Mouse (Mus musculus): ENCODE results near the gene Bap1.

Gene Bap1

DNA sequence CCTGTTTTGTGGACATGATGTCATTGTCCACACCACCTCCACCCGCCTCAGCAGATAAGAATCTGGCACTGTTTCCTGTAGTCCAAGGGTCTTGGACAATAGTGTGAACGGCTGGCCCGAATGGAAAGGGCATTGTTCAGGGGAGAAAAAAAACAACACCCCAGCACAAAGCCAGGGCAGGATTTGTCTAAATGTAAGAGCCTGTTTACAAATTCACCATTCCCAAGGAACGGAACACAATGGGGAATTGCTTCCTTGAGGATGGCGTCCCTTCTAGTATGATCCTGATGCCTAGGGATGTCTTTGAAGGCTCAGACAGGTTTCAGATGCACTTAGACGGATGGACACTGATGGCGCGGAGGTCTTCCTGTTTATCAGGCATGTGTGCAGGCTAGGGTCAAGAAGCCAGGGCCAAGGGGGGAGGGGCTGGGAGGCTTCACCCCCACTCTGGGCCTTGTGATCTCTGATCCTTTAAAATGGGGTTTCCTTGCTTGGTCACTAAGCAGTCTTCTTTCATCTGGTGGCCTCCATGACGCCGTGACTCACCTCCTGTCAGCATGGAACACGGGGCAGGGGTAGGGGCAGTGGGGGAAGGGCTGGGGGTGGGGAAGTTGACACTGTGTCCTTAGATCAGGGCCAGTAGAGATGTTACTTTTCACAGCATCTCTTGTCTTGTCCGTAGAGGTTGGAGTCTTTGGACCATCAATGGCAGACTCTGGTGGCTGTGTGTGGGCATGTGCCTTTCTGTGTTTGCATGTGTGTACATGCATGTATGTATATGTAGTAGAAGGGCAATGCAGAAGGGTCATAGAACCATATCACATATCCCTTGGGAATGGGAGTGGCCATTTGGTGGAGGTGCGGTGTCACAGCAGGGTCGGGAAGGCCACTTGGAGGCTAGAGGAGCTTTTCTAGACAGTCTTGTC lies 17.9 kb upstream of the Bap1 start:
- no peak for DNase-seq (ENCODE audit: low spot score in 2 of 2)

GRCm38 (mm10) chr14:31233996-31234591 lies 17.2 kb upstream of the Bap1 start:
- DNase-seq (ENCODE audit: low spot score in 2 of 2): peak; percentile 75 to 79

DNA sequence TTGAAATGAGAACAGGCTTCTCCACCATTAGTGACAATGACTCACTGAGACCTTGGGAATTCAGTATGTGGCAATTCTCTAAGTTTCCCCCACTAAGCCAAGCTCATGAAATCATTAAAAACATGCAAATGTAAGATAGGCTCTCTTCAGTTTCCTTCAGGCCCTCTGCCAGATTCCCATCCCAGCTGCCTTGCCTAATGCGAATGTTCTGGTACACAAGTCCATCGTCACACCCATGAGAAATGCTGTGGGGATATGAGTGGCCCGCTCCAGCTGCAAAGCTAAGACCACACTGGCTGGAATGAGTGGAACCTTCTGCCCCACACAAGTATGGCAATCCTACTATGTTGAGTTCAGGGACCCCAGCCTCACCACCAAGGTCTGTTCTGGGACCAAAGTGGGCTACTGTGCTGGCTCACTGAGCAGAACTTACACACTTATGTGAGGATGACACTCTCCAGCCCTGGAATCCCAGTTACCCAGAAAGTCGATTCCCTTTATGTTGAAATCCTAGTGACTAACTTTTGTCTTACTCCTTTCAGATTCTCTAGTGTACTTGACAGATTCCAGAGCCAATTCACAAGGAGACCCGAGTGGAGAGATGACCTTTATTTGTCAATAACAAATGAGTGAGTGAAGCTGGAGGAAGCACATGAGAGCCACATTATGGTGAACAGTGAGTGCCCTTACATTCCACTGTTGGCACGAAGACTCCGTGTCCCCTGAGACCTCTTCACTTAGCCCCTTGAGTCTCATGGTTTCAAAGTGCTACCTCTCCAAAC lies 14.0 kb upstream of the Bap1 start:
- DNase-seq (ENCODE audit: low spot score in 2 of 2): peak; percentile 19 to 64

DNA sequence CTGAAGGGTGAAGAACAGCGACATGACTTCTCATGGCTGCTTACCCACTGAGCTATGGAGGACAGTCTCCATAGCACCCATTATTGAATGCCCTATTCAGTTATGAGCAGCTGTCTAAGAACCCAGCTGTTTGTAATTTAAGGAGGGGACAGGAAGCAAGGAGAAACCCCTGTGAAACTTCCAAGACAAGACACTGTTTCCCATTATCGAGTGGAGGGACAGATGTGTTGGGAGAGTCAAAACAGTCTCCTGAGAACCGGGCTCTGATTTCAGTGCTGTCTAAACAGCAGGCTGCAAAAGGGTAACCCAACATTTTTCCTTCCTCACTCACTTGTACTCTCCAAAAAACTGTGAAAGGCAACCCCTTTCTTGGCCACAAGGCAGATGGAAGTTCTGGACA lies 10.7 kb upstream of the Bap1 start:
- no peak for DNase-seq (ENCODE audit: low spot score in 2 of 2)

GRCm38 (mm10) chr14:31244777-31245176 lies 6.5 kb upstream of the Bap1 start:
- DNase-seq (ENCODE audit: low spot score in 2 of 2): no peak

DNA sequence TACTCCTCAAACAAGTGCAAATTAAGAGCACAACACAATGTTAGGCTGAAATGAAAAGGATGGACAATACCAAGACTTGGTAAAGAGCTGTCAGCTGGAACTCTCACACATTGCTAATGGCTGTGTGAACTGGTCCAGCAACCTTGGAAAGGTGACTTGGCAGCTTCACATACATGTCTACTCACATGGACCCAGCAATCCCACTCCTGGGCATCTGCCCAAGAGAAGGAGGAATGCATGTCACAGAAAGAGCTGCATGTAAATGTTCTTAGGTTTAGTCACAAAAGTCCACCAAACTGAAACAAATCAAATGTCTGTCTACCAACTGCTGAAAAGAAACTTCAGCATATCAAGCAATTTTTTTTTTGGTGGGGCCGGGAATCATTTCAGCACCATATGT lies 5.3 kb upstream of the Bap1 start:
- no peak for DNase-seq (ENCODE audit: low spot score in 2 of 2)

GRCm38 (mm10) chr14:31248396-31248795 lies 2.9 kb upstream of the Bap1 start:
- DNase-seq (ENCODE audit: low spot score in 2 of 2): no peak

GRCm38 (mm10) chr14:31250222-31251083 lies 797 bp upstream of the Bap1 start:
- no peak for DNase-seq (ENCODE audit: low spot score in 2 of 2)

- DNase-seq (ENCODE audit: low spot score in 2 of 2): no peak
Observed at GRCm38 (mm10) chr14:31251626-31252025, 376 bp downstream of the Bap1 start.

- no peak for DNase-seq (ENCODE audit: low spot score in 2 of 2)
Observed at GRCm38 (mm10) chr14:31252091-31252490, 841 bp downstream of the Bap1 start.

GRCm38 (mm10) chr14:31258476-31259050 lies 7.3 kb downstream of the Bap1 start:
- DNase-seq (ENCODE audit: low spot score in 2 of 2): no peak

DNA sequence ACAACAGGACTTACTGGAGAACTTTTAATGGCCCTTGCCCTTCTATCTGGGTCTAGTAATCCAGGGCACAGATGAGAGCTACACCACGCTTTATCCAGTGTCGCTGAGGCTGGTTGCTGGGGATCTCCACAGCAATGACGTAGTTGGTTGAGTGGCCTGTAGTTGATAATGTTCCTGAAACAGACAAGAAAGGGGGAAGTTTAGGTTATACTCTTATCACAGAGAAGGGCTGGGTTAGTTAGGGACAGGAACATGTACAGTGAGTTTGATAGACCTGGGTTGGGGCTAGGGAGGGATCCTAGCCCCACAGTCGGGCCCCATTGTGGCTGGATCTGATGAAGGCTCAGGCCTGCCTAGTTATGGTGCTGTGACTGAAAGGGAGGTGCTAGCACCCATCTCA lies 9.1 kb downstream of the Bap1 start:
- no peak for DNase-seq (ENCODE audit: low spot score in 2 of 2)

DNA sequence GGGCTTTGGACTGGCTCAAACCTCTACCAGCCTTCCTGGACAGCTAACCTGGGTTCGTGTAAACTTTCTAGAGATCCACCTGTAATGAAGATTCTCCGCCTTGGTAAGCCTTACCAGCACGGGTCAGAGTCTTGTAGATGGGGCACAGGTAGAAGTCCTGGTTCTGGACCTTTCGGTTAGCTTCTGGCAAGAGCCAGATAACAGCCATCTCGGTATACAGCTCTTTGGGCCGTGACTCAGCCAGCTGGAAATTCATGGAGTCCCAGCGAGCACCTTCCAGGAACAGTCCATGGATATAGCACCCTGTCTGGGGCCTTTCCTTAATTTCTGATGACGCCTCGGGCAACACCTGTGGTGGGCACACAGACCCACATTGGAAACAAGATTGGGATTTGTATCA lies 9.7 kb downstream of the Bap1 start:
- DNase-seq (ENCODE audit: low spot score in 2 of 2): no peak

- DNase-seq (ENCODE audit: low spot score in 2 of 2): no peak
Observed at GRCm38 (mm10) chr14:31267649-31268048, 16.4 kb downstream of the Bap1 start.

- no peak for DNase-seq (ENCODE audit: low spot score in 2 of 2)
Observed at GRCm38 (mm10) chr14:31268301-31269001, 17.2 kb downstream of the Bap1 start.

GRCm38 (mm10) chr14:31269456-31270100 lies 18.3 kb downstream of the Bap1 start:
- DNase-seq (ENCODE audit: low spot score in 2 of 2): peak; percentile 13 to 32

DNA sequence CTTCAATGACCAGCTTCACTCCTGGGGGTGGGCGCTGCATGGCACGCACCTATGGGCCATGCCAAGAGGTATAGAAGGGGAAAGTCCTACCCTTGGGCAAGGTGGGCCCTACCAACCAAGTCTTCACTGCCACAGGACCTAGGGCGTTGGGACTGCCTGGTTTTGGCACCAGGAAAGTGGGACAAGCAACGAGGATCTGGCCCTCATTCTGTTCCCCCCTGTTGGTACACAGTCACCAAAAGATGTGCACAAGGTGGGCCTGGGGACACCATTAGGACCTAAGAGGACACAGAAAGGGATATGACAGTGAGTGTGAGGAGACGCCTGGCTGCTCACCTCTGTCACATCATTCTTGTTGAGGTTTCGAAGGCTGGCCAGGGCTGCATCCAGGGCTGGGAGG lies 19.9 kb downstream of the Bap1 start:
- DNase-seq (ENCODE audit: low spot score in 2 of 2): no peak

- DNase-seq (ENCODE audit: low spot score in 2 of 2): peak; percentile 48 to 72
Observed at GRCm38 (mm10) chr14:31272164-31272563, 20.9 kb downstream of the Bap1 start.

DNA sequence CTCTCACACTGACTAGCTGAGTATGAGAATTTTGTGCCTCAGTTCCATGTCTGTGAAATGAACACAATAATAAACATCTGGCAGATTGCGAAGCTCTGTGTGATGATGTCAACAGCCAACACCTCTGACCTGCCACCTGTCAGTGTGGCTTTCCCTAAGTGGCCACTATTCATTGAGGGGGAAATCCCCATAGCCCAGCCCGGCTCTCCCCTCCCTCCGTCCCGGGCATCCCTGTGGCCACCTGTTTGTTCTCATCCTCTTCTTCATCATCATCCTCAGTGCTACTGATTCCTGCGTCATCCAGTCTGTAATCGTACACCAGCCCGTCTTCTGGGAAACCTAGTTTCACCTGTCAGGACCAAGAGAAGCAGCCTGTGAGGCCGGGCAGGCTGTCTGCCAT lies 34.5 kb downstream of the Bap1 start:
- no peak for DNase-seq (ENCODE audit: low spot score in 2 of 2)
